Mouse (Mus musculus) heart, embryonic 15.5 days (tissue): ENCODE results near the gene Fbxl7. TPM values are rescaled to one million over a fixed set of nuclear protein-coding genes. Genes with fewer than 3 reads are reported as not detected.

Experiments
- ATAC-seq: fragments of 200-750 bp; cut with Nextera tagmentation; replicated peaks from 2 replicates; pipeline ENCODE4 v1.8.0; 2017; ENCODE audit warnings: low read depth, moderate TSS enrichment; ENCODE audit not compliant: insufficient number of reproducible peaks, insufficient read depth, low FRiP score
- H3K27ac ChIP-seq: fragments of 300-500 bp; sonication (generic); 2 replicates; pipeline ENCODE4 v1.5.1; 2015; ENCODE audit warnings: mild to moderate bottlenecking, inconsistent platforms
- H3K27me3 ChIP-seq: fragments of 300-500 bp; sonication (generic); 2 replicates; pipeline ENCODE4 v1.6.1; 2015; ENCODE audit warnings: inconsistent platforms
- H3K36me3 ChIP-seq: fragments of 300-500 bp; sonication (generic); 2 replicates; pipeline ENCODE4 v1.6.1; 2015; ENCODE audit warnings: mild to moderate bottlenecking, inconsistent platforms
- H3K4me1 ChIP-seq: fragments of 300-500 bp; sonication (generic); replicated peaks from 2 replicates; pipeline ENCODE4 v1.6.1; 2015; ENCODE audit warnings: inconsistent platforms
- H3K4me2 ChIP-seq: fragments of 300-500 bp; sonication (generic); 2 replicates; pipeline ENCODE4 v1.6.1; 2015; ENCODE audit warnings: inconsistent platforms, mild to moderate bottlenecking, moderate library complexity
- H3K4me3 ChIP-seq: fragments of 300-500 bp; sonication (generic); 2 replicates; pipeline ENCODE4 v1.5.1; 2015; ENCODE audit warnings: mild to moderate bottlenecking, inconsistent platforms
- H3K9ac ChIP-seq: fragments of 300-500 bp; sonication (generic); 2 replicates; pipeline ENCODE4 v1.6.1; 2015; ENCODE audit warnings: mild to moderate bottlenecking, inconsistent platforms
- H3K9me3 ChIP-seq: fragments of 300-500 bp; sonication (generic); replicated peaks from 2 replicates; pipeline ENCODE4 v1.6.1; 2016; ENCODE audit warnings: inconsistent platforms
- WGBS: fragments of 180-500 bp; shearing (Covaris S2); methylation state at CpG from one replicate; pipeline ENCODE4 v1.1.7; 2015; ENCODE audit warnings: mixed read lengths; 5-methylcytosine and 5-hydroxymethylcytosine counted together
- polyA plus RNA-seq: library from polyadenylated mRNA; unstranded; fragments of >200 nt; fragmentation: Nextera tagmentation; extraction: Ambion mirVana; gene quantifications from 2 replicates; pipeline ENCODE4 v1.2.1, GENCODE M21; 2015

Fbxl7 gene
- 7.7 and 10.8 TPM in 2 replicates for polyA plus RNA-seq

DNA sequence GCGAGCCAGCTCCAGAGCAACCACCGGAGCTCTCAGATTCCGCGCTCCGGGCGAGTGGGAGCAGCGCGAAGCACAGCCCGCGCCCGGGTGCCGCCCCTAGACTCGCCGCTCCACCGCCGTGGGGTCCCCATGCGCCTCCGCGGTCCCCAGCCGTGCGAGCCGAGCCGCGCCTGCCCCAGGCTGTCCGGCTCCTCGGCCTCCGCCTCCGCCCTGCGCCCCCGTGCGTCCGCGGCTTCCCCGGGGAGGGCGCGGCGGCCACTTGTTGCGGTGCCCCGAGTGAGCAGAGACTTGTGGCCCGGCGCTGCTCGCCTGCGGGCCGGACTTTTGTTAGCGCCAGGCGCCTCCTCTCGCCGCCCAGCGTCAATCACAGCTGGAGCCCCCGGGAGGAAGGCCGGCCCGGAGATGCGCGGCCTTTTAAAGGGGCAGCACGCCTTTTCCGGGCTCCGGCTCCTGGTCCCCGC lies at the start of gene Fbxl7:
Fbxl7 (minus strand) TSS at position 330 of the 461 bp plus-strand sequence.
- Histone ChIP-seq H3K4me2 (peak within 1 kb of the TSS; percentile 92), H3K4me1 (peaks cover 6% of the 10 kb centered on the region; the same call in 1 of the 2 replicates), H3K27me3 (no peaks in the 10 kb centered on the region), H3K4me3 (peak within 1 kb of the TSS; percentile 80), H3K9ac (peak within 1 kb of the TSS; percentile 84), H3K27ac (peak within 1 kb of the TSS; percentile 89), H3K36me3 (no peaks in the 10 kb centered on the region), H3K9me3 (no peaks in the 10 kb centered on the region)
- ATAC-seq = peak; percentile 93
- under 1% methylated on average over 54 of the region's 58 CpGs for WGBS

DNA sequence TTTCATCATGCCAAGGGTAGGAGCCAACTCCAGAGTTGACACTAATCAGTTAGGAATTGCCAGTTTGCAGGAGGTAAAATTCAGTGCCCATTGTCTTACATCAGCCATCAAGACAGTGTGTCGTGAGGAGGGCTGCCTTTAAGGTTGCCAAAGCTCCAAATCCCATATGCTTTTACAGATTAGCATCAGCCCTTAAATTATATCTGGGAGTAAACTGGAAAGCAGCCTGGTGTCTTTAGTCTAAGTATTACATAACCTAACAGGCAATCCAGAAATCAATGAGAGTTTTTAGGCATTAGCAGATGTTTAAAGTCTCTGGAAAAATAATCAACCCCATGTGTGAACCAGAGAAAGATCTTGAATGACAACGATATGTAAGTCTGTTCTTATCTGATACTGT lies 26.6 kb upstream of the Fbxl7 start:
- Histone ChIP-seq H3K4me1 (no peaks in the 10 kb centered on the region), H3K27me3 (no peaks in the 10 kb centered on the region), H3K27ac (no peak overlapping the region), H3K9ac (no peak overlapping the region), H3K36me3 (no peaks in the 10 kb centered on the region), H3K9me3 (no peaks in the 10 kb centered on the region), H3K4me2 (no peak overlapping the region), H3K4me3 (no peak overlapping the region)
- no peak for ATAC-seq
- 70% methylated on average over 2 of the region's 2 CpGs for WGBS

DNA sequence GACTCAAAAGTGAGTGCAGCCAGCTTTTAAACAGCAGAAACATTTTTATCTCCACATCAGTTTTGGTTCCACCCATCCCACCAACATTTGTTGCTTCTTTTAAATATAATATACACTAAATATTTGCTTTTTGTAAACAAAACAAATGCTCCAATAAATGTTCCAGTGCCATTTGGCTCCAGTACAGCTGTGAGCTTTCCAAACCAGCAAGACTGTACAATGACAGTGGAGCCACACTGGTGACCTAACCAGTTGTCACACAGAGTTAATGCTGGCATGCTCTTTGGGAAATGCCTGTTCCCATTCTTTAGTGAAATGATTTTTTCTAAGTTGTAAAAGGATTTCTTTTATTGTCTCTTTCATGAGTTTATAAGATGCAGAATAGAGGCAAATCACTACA lies 18.0 kb upstream of the Fbxl7 start:
- Histone ChIP-seq H3K27me3 (no peaks in the 10 kb centered on the region), H3K4me1 (no peaks in the 10 kb centered on the region), H3K9ac (no peak overlapping the region), H3K36me3 (no peaks in the 10 kb centered on the region), H3K9me3 (no peaks in the 10 kb centered on the region), H3K27ac (no peak overlapping the region), H3K4me3 (no peak overlapping the region), H3K4me2 (no peak overlapping the region)
- no peak for ATAC-seq

DNA sequence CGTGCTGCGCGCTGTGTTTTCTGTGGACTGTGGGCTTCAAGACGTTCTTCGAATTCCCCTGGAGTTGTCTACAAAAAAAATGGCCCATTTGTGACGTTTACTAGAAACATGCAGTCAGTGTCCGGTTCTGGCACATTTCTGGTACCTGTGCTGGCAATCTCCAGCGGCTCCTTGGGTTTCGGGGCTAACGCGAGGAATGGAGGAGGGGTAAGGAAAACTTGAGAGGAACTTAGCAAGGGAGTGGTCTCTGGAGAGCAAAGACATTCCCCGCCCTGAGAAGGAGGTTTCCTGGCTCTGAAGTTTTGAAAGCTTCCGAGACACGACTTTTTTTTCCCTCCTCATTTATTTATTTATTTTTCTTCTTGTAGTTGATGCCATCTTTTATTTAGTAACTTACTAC lies 381 bp upstream of the Fbxl7 start:
- ATAC-seq = no peak
- H3K27me3 ChIP-seq = no peaks in the 10 kb centered on the region
- no peaks in the 10 kb centered on the region for H3K9me3 ChIP-seq
- peak overlapping the region; percentile 92 for H3K4me2 ChIP-seq
- peaks cover 6% of the 10 kb centered on the region; the same call in 1 of the 2 replicates for H3K4me1 ChIP-seq
- no peaks in the 10 kb centered on the region for H3K36me3 ChIP-seq
- WGBS = 0% methylated on average over 14 of the region's 14 CpGs
- H3K27ac ChIP-seq = peak overlapping the region; percentile 89
- peak overlapping the region; percentile 84 for H3K9ac ChIP-seq
- peak overlapping the region; percentile 80 for H3K4me3 ChIP-seq

DNA sequence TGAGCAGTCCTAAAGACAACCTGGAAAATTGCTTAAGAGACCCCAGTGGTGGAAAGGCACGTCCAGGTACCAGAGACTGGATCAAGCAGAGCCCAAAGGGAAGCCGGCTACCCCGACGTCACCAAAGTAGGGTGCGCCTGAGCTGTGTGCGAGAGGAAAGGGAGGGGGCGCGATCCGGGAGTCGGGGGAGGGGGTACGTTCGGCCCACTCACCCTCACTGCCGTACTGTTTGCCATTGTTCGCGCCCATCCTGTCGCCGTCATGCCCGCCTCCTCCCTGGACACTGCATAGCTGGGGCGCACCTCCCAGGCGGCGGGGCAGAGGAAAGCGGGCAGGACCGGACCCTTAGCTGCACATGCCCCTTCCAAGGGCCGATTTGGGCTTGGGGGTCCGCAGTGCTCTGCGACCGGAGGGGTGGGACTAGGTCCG lies 565 bp downstream of the Fbxl7 start:
- peak; percentile 73 for ATAC-seq
- Histone ChIP-seq H3K4me2 (peak overlapping the region; percentile 92), H3K27ac (peak overlapping the region; percentile 89), H3K4me3 (peak overlapping the region; percentile 80), H3K27me3 (no peaks in the 10 kb centered on the region), H3K9me3 (no peaks in the 10 kb centered on the region), H3K36me3 (no peaks in the 10 kb centered on the region), H3K4me1 (peaks cover 6% of the 10 kb centered on the region; the same call in 1 of the 2 replicates), H3K9ac (peak overlapping the region; percentile 84)
- 1% methylated on average over 28 of the region's 28 CpGs for WGBS

DNA sequence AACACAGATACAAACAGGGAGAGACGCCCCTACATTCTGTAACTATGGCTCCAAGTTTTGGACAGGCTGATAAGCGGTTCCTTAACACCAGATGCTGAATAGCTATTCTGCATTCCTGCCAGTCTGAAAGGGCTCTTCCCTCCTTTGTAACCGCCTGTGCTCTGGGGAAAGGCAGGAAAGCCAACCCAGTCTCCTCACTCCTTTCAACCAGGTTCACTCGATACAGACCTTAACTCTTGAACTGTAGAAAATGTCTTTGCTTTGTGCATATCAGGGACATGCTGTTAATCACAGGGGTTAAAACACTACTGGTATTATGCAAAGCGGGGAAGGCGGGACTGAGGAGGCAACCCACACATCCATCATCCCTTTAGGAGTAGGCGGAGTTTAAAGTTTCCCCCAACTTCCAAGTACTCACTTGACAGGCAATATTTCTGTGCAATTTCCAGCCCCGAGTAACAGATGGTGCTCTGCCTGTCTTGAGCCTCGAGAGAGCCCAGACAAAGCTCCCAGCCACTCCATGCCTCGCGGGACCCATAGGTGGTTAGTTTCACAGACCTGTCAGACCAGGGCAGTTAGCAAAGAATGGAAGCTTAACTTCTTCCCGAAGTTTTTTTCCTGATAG lies 1.2 kb downstream of the Fbxl7 start:
- Histone ChIP-seq H3K4me1 (peaks cover 6% of the 10 kb centered on the region; the same call in 1 of the 2 replicates), H3K9ac (peak overlapping the region; percentile 84), H3K9me3 (no peaks in the 10 kb centered on the region), H3K27me3 (no peaks in the 10 kb centered on the region), H3K4me3 (peak overlapping the region; percentile 80), H3K4me2 (peak overlapping the region; percentile 92), H3K36me3 (no peaks in the 10 kb centered on the region), H3K27ac (peak overlapping the region; percentile 89)
- peak; percentile 30; the same call in 1 of the 2 replicates for ATAC-seq
- 4% methylated on average over 12 of the region's 12 CpGs for WGBS

DNA sequence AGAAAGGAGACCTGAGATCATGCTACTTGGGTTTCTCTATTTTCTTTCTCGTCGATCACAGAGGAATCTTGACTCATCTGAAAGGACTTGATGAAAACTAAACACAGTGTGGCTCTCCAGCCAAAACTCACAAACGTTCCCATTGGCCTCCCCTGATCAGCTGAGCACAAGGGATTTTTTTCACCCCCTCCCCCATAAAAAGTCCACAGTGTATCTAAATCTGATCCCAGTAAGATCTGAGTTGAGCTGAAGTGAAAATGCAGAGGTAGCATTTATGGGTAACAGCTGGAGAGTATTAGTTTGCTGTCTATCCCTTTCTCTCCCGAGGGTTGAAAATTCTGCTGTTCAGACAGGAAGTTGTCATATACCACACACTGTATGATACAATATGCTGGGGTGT lies 2.2 kb downstream of the Fbxl7 start:
- no peak overlapping the region for H3K9ac ChIP-seq
- H3K4me2 ChIP-seq = peak overlapping the region; percentile 92
- no peaks in the 10 kb centered on the region for H3K27me3 ChIP-seq
- H3K4me1 ChIP-seq = peaks cover 6% of the 10 kb centered on the region; the same call in 1 of the 2 replicates
- ATAC-seq = no peak
- no peak overlapping the region for H3K27ac ChIP-seq
- WGBS = 37% methylated on average over 4 of the region's 4 CpGs
- no peaks in the 10 kb centered on the region for H3K9me3 ChIP-seq
- no peaks in the 10 kb centered on the region for H3K36me3 ChIP-seq
- H3K4me3 ChIP-seq = peak overlapping the region; percentile 18

DNA sequence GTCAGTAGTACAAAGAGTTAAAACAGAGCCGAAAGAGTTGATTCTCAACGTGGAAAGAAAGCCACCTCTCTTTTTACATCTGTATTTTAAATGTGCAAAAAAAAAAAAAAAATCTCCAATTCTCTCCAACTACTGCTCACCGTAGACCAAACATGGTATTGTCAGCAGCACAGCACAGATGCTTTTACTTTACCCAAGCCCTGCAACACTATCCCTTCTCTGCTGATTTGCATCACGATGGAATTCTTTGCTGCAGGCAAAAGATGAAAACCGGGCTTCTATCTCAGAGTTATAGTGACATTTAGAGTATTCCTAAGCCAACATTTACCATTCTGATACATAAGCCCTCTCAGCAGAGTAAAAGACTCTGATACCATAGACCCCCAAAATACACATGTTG lies 5.4 kb downstream of the Fbxl7 start:
- H3K9me3 ChIP-seq = no peaks in the 10 kb centered on the region
- no peak overlapping the region for H3K9ac ChIP-seq
- H3K4me1 ChIP-seq = peaks cover 6% of the 10 kb centered on the region; the same call in 1 of the 2 replicates
- H3K27me3 ChIP-seq = no peaks in the 10 kb centered on the region
- H3K27ac ChIP-seq = no peak overlapping the region
- no peak for ATAC-seq
- no peak overlapping the region for H3K4me2 ChIP-seq
- 65% methylated on average over 5 of the region's 5 CpGs for WGBS
- no peak overlapping the region for H3K4me3 ChIP-seq
- H3K36me3 ChIP-seq = no peaks in the 10 kb centered on the region

DNA sequence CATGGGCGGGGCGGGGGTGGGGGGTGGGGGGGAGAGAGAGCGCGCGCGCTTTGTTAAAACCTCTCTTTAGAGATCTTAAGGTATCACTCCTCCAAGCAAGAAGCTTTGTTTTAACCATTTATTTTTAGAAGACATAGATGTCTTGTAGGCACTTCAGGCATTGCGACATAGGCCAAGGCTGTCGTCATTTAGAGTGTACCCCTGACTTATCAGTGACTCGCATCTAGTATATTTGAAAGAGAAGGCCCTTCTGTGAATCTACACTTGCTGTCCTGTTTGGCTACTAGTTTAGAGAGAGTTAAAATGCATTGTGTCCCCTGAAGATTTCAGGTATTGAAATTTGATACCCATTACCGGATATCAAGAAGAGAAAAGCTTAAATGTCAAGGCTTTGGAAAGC lies 7.2 kb downstream of the Fbxl7 start:
- WGBS = 70% methylated on average over 10 of the region's 10 CpGs
- no peak for ATAC-seq
- no peaks in the 10 kb centered on the region for H3K36me3 ChIP-seq

DNA sequence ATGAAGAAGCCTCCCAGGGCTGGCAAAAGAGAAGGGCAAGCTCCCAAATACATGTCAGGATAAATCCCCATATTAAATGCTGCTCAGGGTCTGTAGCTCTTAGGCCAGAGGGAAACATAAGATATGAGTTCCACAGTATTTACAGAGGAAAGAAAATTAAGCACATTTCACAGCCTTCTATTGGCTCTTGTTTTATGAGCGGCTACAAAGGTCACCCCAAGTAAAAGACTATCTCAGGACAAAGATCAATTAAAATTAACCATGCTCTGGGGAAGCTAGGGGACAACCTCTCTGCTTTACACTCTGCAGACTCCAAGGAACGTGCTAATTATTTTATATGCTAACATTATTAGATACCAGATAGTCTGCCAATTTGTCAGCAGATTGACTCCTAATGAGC lies 9.4 kb downstream of the Fbxl7 start:
- Histone ChIP-seq H3K9me3 (no peaks in the 10 kb centered on the region), H3K36me3 (no peaks in the 10 kb centered on the region), H3K4me2 (no peak overlapping the region), H3K4me1 (no peaks in the 10 kb centered on the region), H3K27ac (no peak overlapping the region), H3K9ac (no peak overlapping the region), H3K27me3 (no peaks in the 10 kb centered on the region), H3K4me3 (no peak overlapping the region)
- WGBS = 84% methylated on average over 2 of the region's 2 CpGs
- ATAC-seq = no peak

More for the DNA sequence above, 7.2 kb downstream of the Fbxl7 start:
- H3K27me3 ChIP-seq = no peaks in the 10 kb centered on the region
- no peak overlapping the region for H3K9ac ChIP-seq
- no peak overlapping the region for H3K4me3 ChIP-seq
- no peak overlapping the region for H3K4me2 ChIP-seq
- no peak overlapping the region for H3K27ac ChIP-seq
- no peaks in the 10 kb centered on the region for H3K4me1 ChIP-seq
- H3K9me3 ChIP-seq = no peaks in the 10 kb centered on the region

DNA sequence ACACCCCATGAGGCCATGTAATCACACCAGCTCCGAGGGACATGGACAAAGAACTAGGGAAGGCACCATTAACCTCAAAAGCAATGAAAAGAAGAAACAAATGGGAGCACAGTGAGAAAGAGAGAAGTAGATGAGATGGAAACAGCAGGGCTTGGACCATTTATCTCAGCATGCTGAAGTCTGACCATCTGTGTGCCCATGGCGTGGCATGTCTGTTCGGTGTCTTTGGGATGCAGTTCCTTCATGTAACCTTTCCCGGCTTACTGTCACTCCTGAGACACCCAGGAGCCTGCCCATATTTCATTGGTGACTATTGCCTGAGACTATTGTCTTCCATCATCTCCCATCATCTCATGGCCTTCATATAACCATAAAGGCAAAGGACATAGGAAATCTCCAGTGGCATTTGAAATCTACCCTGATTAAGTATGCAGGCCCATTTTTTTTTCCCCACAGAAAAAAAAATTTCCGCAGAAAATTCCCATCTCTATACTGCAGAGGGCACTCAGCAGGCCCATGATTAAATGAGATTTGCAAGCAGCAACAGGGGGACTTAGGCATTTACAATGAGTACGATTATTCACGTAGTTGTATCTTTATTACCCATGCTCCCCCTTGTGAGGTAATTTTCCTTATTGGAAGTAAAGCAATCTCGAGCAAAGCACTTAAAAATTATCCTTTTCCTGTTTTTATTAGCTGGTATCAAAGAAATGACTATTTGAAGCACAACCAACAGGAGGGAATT lies 15.0 kb downstream of the Fbxl7 start:
- Histone ChIP-seq H3K4me3 (no peak overlapping the region), H3K27ac (no peak overlapping the region), H3K27me3 (no peaks in the 10 kb centered on the region), H3K4me1 (peaks cover 9% of the 10 kb centered on the region), H3K9me3 (no peaks in the 10 kb centered on the region), H3K36me3 (no peaks in the 10 kb centered on the region), H3K9ac (no peak overlapping the region), H3K4me2 (no peak overlapping the region)
- ATAC-seq = no peak
- WGBS = 83% methylated on average over 8 of the region's 8 CpGs
